Mouse (Mus musculus) T-helper 17 cell (primary cell): Measurements from ENCODE around the gene Poln.

Experiments
- in situ Hi-C, 2 experiments: fragments of 300-600 bp; cut with MboI, MseI; formaldehyde crosslinking; loops; 1 replicate in 1 of 2; 2 replicates in 1 of 2; pipeline ENCODE4 v1.15.1; 2025; ENCODE audit warnings: high pct_unique_total_duplicates in 2 of 2

Gene Poln

DNA sequence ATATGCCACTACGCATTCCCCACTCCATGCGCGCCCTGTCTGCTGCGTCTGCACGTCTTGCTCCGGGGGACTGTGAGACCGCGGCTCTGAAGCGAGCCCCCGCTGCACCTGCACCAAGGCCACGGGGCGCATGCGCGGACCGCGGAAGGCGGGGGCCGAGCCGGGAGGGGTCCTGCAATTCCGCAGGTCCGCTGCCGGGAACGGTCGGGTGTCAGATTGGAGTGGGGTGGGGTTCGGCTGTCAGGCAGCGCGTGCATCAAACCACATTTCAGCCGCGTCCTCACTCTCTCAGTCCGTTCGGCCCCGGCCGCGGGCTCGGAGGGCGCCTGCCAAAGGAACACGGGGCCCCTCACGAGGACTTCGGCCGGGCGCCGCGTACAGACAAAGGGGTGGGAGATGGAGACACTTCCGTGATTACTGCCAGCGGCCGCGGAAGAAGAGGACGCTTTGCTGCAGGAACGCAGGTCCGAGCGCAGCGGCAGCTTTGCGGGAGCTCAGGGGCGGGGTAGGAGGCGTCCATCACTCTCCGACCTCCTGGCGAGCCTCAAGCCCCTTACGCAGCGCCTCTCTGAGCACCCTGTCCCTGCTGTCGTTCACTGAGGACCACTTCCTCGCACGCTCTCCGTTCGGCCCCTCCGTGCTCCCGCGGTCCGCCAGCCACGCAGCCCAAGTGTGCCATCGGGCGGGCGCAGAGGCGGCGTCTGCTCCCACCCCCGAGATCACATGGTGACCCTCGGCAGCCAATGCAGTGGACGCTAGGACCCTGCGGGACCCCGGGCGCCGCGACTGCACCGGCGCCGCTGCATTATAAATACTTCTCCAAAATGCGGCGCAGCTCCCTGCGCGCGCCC lies 173.2 kb downstream of the Poln start, which contains the start of gene Nat8l:
Gene Nat8l (plus strand): TSS at position 142 of the 851 bp plus-strand sequence.
- in situ Hi-C loops: no loop called here

- in situ Hi-C loops: no loop called here
Observed at GRCm38 (mm10) chr5:33994671-33995625, 174.3 kb downstream of the Poln start.

DNA sequence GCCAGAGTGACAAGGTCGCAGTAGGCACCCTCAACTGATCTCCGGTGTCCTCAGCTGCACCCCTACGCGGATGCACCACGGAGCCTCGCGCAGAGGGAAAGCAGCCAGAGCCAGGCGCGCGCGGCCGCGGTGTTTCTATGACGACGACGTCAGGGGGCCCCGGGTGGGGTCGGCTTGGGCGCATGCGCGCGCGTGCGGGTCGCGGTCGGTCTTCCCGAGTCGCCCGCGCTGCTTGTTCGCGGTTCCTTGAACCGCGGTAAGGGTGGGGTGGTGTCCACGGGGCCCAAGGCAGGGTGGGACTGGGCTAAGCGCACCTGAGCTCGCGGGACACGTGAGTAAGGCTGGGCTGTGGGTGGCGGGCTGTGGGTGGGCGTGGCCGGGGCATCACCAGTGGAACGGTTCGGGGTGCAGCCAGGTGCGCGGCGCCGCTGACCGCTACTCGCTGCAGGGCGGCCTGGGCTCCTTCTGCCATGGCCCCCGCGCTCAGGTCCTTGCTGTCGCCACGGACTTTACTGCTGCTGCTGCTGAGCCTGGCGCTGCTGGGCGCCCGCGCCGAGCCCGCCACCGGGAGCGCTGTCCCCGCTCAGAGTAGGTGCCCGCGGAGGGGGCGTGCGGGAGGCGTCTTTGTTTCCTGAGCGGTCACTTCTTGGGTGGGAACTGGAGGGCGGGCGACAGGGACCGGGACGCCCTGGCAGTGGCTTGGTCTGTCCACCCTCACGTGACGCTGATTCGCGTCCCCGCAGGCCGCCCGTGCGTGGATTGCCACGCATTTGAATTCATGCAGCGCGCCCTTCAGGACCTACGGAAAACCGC lies 185.7 kb downstream of the Poln start, which contains the start of gene Gm1673:
Gene Gm1673 (plus strand): TSS at position 125 of the 813 bp plus-strand sequence.
- in situ Hi-C loops: no loop called here

- in situ Hi-C loops: no loop called here
Observed at GRCm38 (mm10) chr5:33982731-33983259, 186.5 kb downstream of the Poln start.

DNA sequence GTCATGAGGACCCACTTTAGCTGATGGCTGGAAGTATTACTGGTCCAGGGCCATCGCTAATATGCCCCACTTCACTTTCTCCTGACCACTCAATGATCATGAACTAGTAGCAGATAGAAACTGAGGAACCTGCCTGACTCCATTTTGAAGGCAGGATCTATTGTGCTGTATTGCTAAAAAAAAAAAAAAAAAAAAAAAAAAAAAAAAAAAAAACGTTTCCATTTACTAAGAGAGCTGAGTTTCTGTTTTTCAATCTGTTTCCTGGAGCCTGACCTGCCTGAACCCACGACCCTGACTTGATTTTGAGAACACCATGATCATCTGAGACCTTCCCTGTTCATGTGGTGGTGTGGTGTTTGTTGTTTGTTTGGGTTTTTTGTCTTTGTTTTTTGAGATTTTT lies 193.0 kb downstream of the Poln start:
- in situ Hi-C loops: no loop called here

- in situ Hi-C loops: no loop called here
Observed at GRCm38 (mm10) chr5:33974736-33975135, 194.5 kb downstream of the Poln start.

DNA sequence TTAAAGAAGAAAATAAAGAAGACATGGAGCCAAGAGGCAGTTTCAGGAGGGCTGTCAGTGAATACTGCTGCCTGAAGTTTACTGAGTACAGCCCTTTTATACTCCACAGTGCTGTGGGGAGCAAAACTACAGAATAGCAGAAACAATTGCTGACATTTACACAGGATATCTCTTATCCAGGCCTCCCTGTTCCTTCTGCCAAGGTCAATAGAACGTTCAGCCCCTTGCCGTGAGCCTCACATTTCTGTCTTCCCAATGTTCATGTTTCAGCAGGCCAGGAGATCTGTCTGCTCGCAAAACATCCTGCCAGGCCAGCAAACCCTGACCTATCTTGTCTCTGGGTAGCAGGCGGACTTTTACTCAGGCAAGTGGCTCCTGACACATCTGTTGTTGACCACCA lies 209.9 kb downstream of the Poln start:
- in situ Hi-C loops: loop anchor here in 1 of 2 experiments (10.0 kb wide), 1 partner anchor 995 kb away; no protein-coding TSS in a partner anchor
